ENCODE assay signal across 36 mouse cellular contexts in genomic region chr17:71246022-71246421, GRCm38 (mm10).
"Had no signal": no experiment of that assay in that cellular context is flagged by ENCODE, and none has a peak within 500 bp of the region (broad histone marks: within the 10 kb centered on the region; RNA-seq: fewer than 3 reads in every experiment).

No protein-coding gene starts in this region.

- H3K27me3 ChIP-seq: heart, embryonic 12.5 days; heart, embryonic 13.5 days; heart, embryonic 15.5 days; hindbrain, embryonic 12.5 days; hindbrain, embryonic 13.5 days; hindbrain, embryonic 15.5 days; intestine, embryonic 15.5 days; kidney, embryonic 15.5 days had no signal

- H3K4me3 ChIP-seq: heart, adult 2 months; heart, embryonic 10.5 days; heart, embryonic 12.5 days; heart, embryonic 13.5 days; heart, embryonic 15.5 days; hindbrain, embryonic 10.5 days; hindbrain, embryonic 12.5 days; hindbrain, embryonic 13.5 days; hindbrain, embryonic 15.5 days; intestine, embryonic 15.5 days; kidney, embryonic 15.5 days; layer of hippocampus, adult 2 months had no signal

- H3K9me3 ChIP-seq: heart, embryonic 10.5 days; heart, embryonic 12.5 days; heart, embryonic 13.5 days; heart, embryonic 15.5 days; hindbrain, embryonic 10.5 days; hindbrain, embryonic 12.5 days; hindbrain, embryonic 13.5 days; hindbrain, embryonic 15.5 days; intestine, embryonic 15.5 days; kidney, embryonic 15.5 days had no signal

- ATAC-seq: hindbrain, embryonic 16.5 days; hindbrain, postnatal 0 days; inflammation-experienced regulatory T-cells, adult 6 months; intestine, embryonic 15.5 days; intestine, embryonic 16.5 days; intestine, postnatal 0 days had no signal

- H3K4me1 ChIP-seq: hindbrain, embryonic 12.5 days; hindbrain, embryonic 13.5 days; hindbrain, embryonic 15.5 days; intestine, embryonic 15.5 days had no signal

- H3K9ac ChIP-seq: heart, embryonic 15.5 days; hindbrain, embryonic 12.5 days; hindbrain, embryonic 13.5 days; hindbrain, embryonic 14.5 days; hindbrain, embryonic 15.5 days; intestine, embryonic 15.5 days; kidney, embryonic 15.5 days had no signal

- H3K4me2 ChIP-seq: heart, embryonic 11.5 days; heart, embryonic 12.5 days; heart, embryonic 13.5 days; heart, embryonic 15.5 days; hindbrain, embryonic 12.5 days; hindbrain, embryonic 13.5 days; hindbrain, embryonic 14.5 days; hindbrain, embryonic 15.5 days; intestine, embryonic 15.5 days; kidney, embryonic 15.5 days had no signal

- H3K27ac ChIP-seq: heart, adult 2 months; heart, embryonic 10.5 days; heart, embryonic 13.5 days; heart, embryonic 15.5 days; hindbrain, embryonic 10.5 days; hindbrain, embryonic 12.5 days; hindbrain, embryonic 13.5 days; hindbrain, embryonic 14.5 days; hindbrain, embryonic 15.5 days; hindbrain, postnatal 0 days; intestine, embryonic 15.5 days; kidney, embryonic 15.5 days; kidney, postnatal 0 days; layer of hippocampus, adult 2 months had no signal

- DNase-seq: heart, postnatal 10 days; heart, postnatal 14 days; heart, postnatal 36 days; heart, postnatal 4 days; kidney, adult 11 months; kidney, adult 18-20 months; kidney, adult 2 months; kidney, adult 8-10 months; kidney, adult 9 months; kidney, postnatal 10 days; kidney, postnatal 14 days; kidney, postnatal 25 days; kidney, postnatal 36 days; kidney, postnatal 4 days; layer of hippocampus, adult 9-11 months; layer of hippocampus, postnatal 36 days had no signal
